Mouse (Mus musculus): ENCODE results near the gene Lamp1. TPM values are rescaled to one million over a fixed set of nuclear protein-coding genes. Genes with fewer than 3 reads are reported as not detected.

Gene Lamp1
- polyA plus RNA-seq, 1 experiment from 2014 or later = 3,979 TPM

GRCm38 (mm10) chr8:13218441-13218840 lies 59.5 kb downstream of the Lamp1 start:
- Histone ChIP-seq H3K27ac (no peak overlapping the region), H3K79me2 (ENCODE audit: inconsistent target) (no peaks in the 10 kb centered on the region), H3K36me3 (ENCODE audit: inconsistent target) (no peaks in the 10 kb centered on the region), H3K4me3 (ENCODE audit: inconsistent target) (no peak overlapping the region)
- 78% methylated on average over 4 of the region's 4 CpGs for WGBS (ENCODE audit: missing documents)

- Histone ChIP-seq H3K4me3 (ENCODE audit: inconsistent target) (no peak overlapping the region), H3K27ac (no peak overlapping the region), H3K36me3 (ENCODE audit: inconsistent target) (no peaks in the 10 kb centered on the region), H3K79me2 (ENCODE audit: inconsistent target) (no peaks in the 10 kb centered on the region)
- 87% methylated on average over 9 of the region's 9 CpGs for WGBS (ENCODE audit: missing documents)
These were observed 65.5 kb downstream of the Lamp1 start for GRCm38 (mm10) chr8:13224426-13224825.

Other genes starting within 250 kb of the Lamp1 start
- gene F7, start 133.1 kb upstream of the Lamp1 start, polyA plus RNA-seq (2018) = 1.3 to 5.2 TPM (median 2.3 TPM) in 3 replicates
- gene F10, start 121.9 kb upstream of the Lamp1 start, polyA plus RNA-seq (2018) = 1.3 to 4.8 TPM (median 3.4 TPM) in 3 replicates
- gene Proz, start 98.2 kb upstream of the Lamp1 start, polyA plus RNA-seq (2018) = not detected in 3 replicates
- 10.7 to 16.7 TPM (median 13.2 TPM) in 3 replicates for gene Pcid2, start 53.7 kb upstream of the Lamp1 start, polyA plus RNA-seq (2018)
- gene Cul4a, start 53.5 kb upstream of the Lamp1 start, polyA plus RNA-seq (2018) = 36.8 to 51.4 TPM (median 43.9 TPM) in 3 replicates
- 0.34 to 2.2 TPM in 2 of 3 replicates, not detected in the other for gene Grtp1, start 41.5 kb downstream of the Lamp1 start, polyA plus RNA-seq (2018)
- gene Adprhl1, start 95.0 kb downstream of the Lamp1 start, polyA plus RNA-seq (2018) = 0.04 TPM in 1 of 3 replicates, not detected in the others
- gene Dcun1d2, start 129.0 kb downstream of the Lamp1 start, polyA plus RNA-seq (2018) = 15.6 to 22.2 TPM (median 18.5 TPM) in 3 replicates
- 14.2 to 17.3 TPM (median 16.8 TPM) in 3 replicates for gene Tmco3, start 129.0 kb downstream of the Lamp1 start, polyA plus RNA-seq (2018)
- gene Tfdp1, start 179.6 kb downstream of the Lamp1 start, polyA plus RNA-seq (2018) = 30.2 to 74.7 TPM (median 31.2 TPM) in 3 replicates
- gene Atp4b, start 237.7 kb downstream of the Lamp1 start, polyA plus RNA-seq (2018) = not detected in 3 replicates
- gene Grk1, start 245.9 kb downstream of the Lamp1 start, polyA plus RNA-seq (2018) = not detected in 3 replicates

Data from macrophage (primary cell).